In the genomic region with DNA sequence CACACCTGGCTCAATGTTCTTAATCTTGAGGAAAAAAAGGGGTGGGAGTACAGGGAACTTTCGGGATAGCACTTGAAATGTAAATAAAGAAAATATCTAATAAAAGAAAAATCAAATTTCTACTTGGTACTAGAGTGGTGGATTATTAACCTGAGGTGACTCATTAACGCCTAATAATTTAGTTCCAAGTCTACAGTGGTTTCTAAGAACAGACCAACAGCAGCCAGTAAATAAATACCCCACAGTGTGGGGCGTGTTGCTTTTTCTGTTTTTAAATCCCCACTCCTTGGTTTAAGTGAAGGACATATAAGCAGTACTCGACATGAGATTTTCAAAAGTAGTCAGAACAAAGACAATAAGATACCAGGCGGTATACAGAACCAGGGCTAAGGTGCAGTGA, we compare ENCODE assay signal across 26 mouse cellular contexts.
A peak's percentile ranks its signal among the peaks of the same experiment; 100 is the strongest.
DNase-seq lines count a peak whose midpoint lies in the region; ATAC-seq and TF ChIP-seq lines count a peak whose summit lies in the region.
"Had no signal": no experiment of that assay in that cellular context is flagged by ENCODE, and none has a peak within 500 bp of the region (broad histone marks: within the 10 kb centered on the region; RNA-seq: fewer than 3 reads in every experiment).

No protein-coding gene starts in this region.

- no peak overlapping the region for H3K4me3 ChIP-seq in embryonic facial prominence, embryonic 15.5 days (replicated peaks)
- no peak overlapping the region for H3K4me3 ChIP-seq in embryonic facial prominence, embryonic 10.5 days
- H3K4me3 ChIP-seq in kidney, embryonic 15.5 days (replicated peaks), result no peak overlapping the region
- H3K4me3 ChIP-seq in gastrocnemius, adult 2 months, result no peak overlapping the region
- H3K4me3 ChIP-seq: forebrain, embryonic 12.5 days; left cerebral cortex, adult 2 months; limb, embryonic 15.5 days; midbrain, embryonic 10.5 days; midbrain, embryonic 15.5 days had no signal

- H3K27me3 ChIP-seq in embryonic facial prominence, embryonic 15.5 days, result no peaks in the 10 kb centered on the region
- H3K27me3 ChIP-seq in embryonic facial prominence, embryonic 10.5 days (replicated peaks; ENCODE audit: low read depth, poor library complexity, severe bottlenecking), result no peaks in the 10 kb centered on the region
- H3K27me3 ChIP-seq in kidney, embryonic 15.5 days, result no peaks in the 10 kb centered on the region
- H3K27me3 ChIP-seq: CH12.LX; forebrain, embryonic 12.5 days; limb, embryonic 15.5 days; midbrain, embryonic 15.5 days had no signal

- no peak for TF ChIP-seq CTCF in gastrocnemius, adult 2 months (IDR thresholded peaks at IDR 0.05)

- H3K4me2 ChIP-seq in embryonic facial prominence, embryonic 15.5 days (replicated peaks), result no peak overlapping the region
- H3K4me2 ChIP-seq in kidney, embryonic 15.5 days, result no peak overlapping the region
- H3K4me2 ChIP-seq: forebrain, embryonic 12.5 days; limb, embryonic 15.5 days; lung, embryonic 14.5 days; midbrain, embryonic 15.5 days had no signal

- no peak for DNase-seq in embryonic facial prominence, embryonic 10.5 days (ENCODE audit: low spot score)
- peak; percentile 86 for DNase-seq in kidney, adult 9 months
- DNase-seq in kidney, postnatal 4 days, result no peak
- peak; percentile 39 to 76 for DNase-seq in kidney, postnatal 36 days
- no peak for DNase-seq in neural tube, embryonic 10.5 days (ENCODE audit: extremely low spot score, low spot score)
- DNase-seq in gastrocnemius, adult 2 months, result no peak
- DNase-seq: adrenal gland, adult 2 months; adrenal gland, postnatal 36 days; cerebellum, adult 18-20 months; cerebellum, postnatal 10 days; forebrain, postnatal 0 days; gastrocnemius, postnatal 10 days; lung, embryonic 14.5 days; lung, postnatal 14 days; right cerebral cortex, postnatal 25 days; thymus, postnatal 14 days had no signal

- H3K27ac ChIP-seq in embryonic facial prominence, embryonic 15.5 days (replicated peaks), result 0 out of 2 replicates have a peak overlapping the region, but pooled peaks have one; percentile 17
- H3K27ac ChIP-seq in embryonic facial prominence, embryonic 10.5 days (replicated peaks), result no peak overlapping the region
- peak overlapping the region; percentile 56 for H3K27ac ChIP-seq in kidney, embryonic 15.5 days
- H3K27ac ChIP-seq in gastrocnemius, adult 2 months, result no peak overlapping the region
- H3K27ac ChIP-seq: forebrain, embryonic 12.5 days; left cerebral cortex, adult 2 months; midbrain, embryonic 10.5 days had no signal

- H3K4me1 ChIP-seq in embryonic facial prominence, embryonic 15.5 days, result peaks cover 6% of the 10 kb centered on the region; the same call in 1 of the 2 replicates
- peaks cover 5% of the 10 kb centered on the region for H3K4me1 ChIP-seq in embryonic facial prominence, embryonic 10.5 days
- peaks cover 18% of the 10 kb centered on the region for H3K4me1 ChIP-seq in kidney, embryonic 15.5 days
- H3K4me1 ChIP-seq: midbrain, embryonic 10.5 days had no signal

- WGBS in embryonic facial prominence, embryonic 15.5 days, result 87% methylated on average over 5 of the region's 5 CpGs
- WGBS in embryonic facial prominence, embryonic 10.5 days, result 92% methylated on average over 5 of the region's 5 CpGs
- 86% methylated on average over 5 of the region's 5 CpGs for WGBS in kidney, embryonic 15.5 days

- intact Hi-C loops in gastrocnemius, adult 2 months (cut with DNase I), result no loop called here

- H3K9ac ChIP-seq in embryonic facial prominence, embryonic 15.5 days, result no peak overlapping the region
- H3K9ac ChIP-seq in kidney, embryonic 15.5 days, result no peak overlapping the region
- H3K9ac ChIP-seq: forebrain, embryonic 12.5 days; forebrain, postnatal 0 days; limb, embryonic 15.5 days; lung, embryonic 14.5 days; midbrain, embryonic 15.5 days had no signal

- no peaks in the 10 kb centered on the region for H3K36me3 ChIP-seq in embryonic facial prominence, embryonic 15.5 days
- no peaks in the 10 kb centered on the region for H3K36me3 ChIP-seq in embryonic facial prominence, embryonic 10.5 days (replicated peaks)
- H3K36me3 ChIP-seq in kidney, embryonic 15.5 days, result no peaks in the 10 kb centered on the region
- H3K36me3 ChIP-seq: forebrain, embryonic 12.5 days; limb, embryonic 15.5 days; midbrain, embryonic 10.5 days; midbrain, embryonic 15.5 days had no signal

- no peaks in the 10 kb centered on the region for H3K9me3 ChIP-seq in embryonic facial prominence, embryonic 15.5 days (replicated peaks)
- H3K9me3 ChIP-seq in embryonic facial prominence, embryonic 10.5 days, result no peaks in the 10 kb centered on the region
- H3K9me3 ChIP-seq in kidney, embryonic 15.5 days (replicated peaks), result no peaks in the 10 kb centered on the region
- H3K9me3 ChIP-seq: forebrain, embryonic 12.5 days; limb, embryonic 15.5 days; midbrain, embryonic 10.5 days; midbrain, embryonic 15.5 days had no signal

- no peak for ATAC-seq in embryonic facial prominence, embryonic 15.5 days (ENCODE audit: insufficient number of reproducible peaks, low FRiP score, low TSS enrichment, low read depth)
- ATAC-seq in kidney, embryonic 15.5 days (replicated peaks; ENCODE audit: low FRiP score), result no peak
- ATAC-seq: activated CD4-positive, CD25-positive, alpha-beta regulatory T cell, adult 4 months; forebrain, postnatal 0 days; hindbrain, embryonic 16.5 days; midbrain, embryonic 15.5 days had no signal

Comparison
In these comparisons a context has a peak if more than half of its experiments do, and no peak if none do; other contexts are left out.
1. H3K27ac ChIP-seq: peak in embryonic facial prominence, embryonic 15.5 days (single experiment) and kidney, embryonic 15.5 days (single experiment); none in embryonic facial prominence, embryonic 10.5 days (single experiment) and gastrocnemius, adult 2 months (single experiment).
2. DNase-seq: peak in kidney, adult 9 months (single experiment) and kidney, postnatal 36 days (2 of 2); none in embryonic facial prominence, embryonic 10.5 days (single experiment), kidney, postnatal 4 days (0 of 2), neural tube, embryonic 10.5 days (single experiment) and gastrocnemius, adult 2 months (single experiment).